Comparison of ENCODE assay signal across 23 mouse cellular contexts in the genomic region with DNA sequence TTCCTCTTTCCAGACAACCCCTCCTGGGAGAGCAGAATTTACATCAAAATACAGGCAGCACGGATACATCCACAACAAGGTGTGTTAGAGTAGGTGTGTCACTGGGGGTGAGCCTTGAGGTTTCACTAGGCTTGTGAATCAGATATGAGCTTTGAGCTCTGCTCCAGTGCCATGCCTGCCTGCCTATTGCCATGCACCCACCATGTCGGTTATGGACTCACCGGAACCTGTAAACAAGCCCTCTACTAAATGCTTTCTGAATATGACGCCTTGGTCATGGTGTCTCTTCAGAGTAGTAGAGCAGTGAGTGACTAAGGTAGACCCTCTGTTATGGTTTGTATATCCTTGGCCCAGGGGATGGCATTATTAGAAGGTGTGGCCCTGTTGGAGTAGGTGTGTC. TPM values are rescaled to one million over a fixed set of nuclear protein-coding genes. Genes with fewer than 3 reads are reported as not detected.
DNase-seq lines count a peak whose midpoint lies in the region; TF ChIP-seq lines count a peak whose summit lies in the region.
"Had no signal": no experiment of that assay in that cellular context is flagged by ENCODE, and none has a peak within 500 bp of the region (broad histone marks: within the 10 kb centered on the region; RNA-seq: fewer than 3 reads in every experiment).

No protein-coding gene starts in this region.

- peaks cover under 1% of the 10 kb centered on the region for H3K4me1 ChIP-seq in heart, embryonic 10.5 days
- peaks cover 19% of the 10 kb centered on the region for H3K4me1 ChIP-seq in small intestine, adult 2 months (ENCODE audit: control insufficient read depth, insufficient read depth, insufficient read length, low read length)
- H3K4me1 ChIP-seq: embryonic facial prominence, embryonic 10.5 days; embryonic facial prominence, embryonic 12.5 days; forebrain, embryonic 13.5 days; forebrain, embryonic 15.5 days had no signal

- peak; percentile 17 for DNase-seq in heart, adult 11 months
- DNase-seq in heart, embryonic 10.5 days (ENCODE audit: low spot score) = no peak
- peak; percentile 77 for DNase-seq in R1 (ENCODE audit: low read depth, low spot score)
- no peak for DNase-seq in thymus, postnatal 36 days
- no peak for DNase-seq in urinary bladder, postnatal 25 days (ENCODE audit: low spot score)
- DNase-seq: adrenal gland, adult 8-10 months; adrenal gland, postnatal 14 days; adrenal gland, postnatal 36 days; B cell, adult 2 months; cerebellum, adult 11-12 months; cerebellum, adult 2 months; cerebellum, adult 9-10 months; cerebellum, postnatal 10 days; cerebellum, postnatal 25 days; forebrain, postnatal 0 days had no signal

- no peaks in the 10 kb centered on the region for H3K9me3 ChIP-seq in heart, embryonic 10.5 days
- H3K9me3 ChIP-seq: embryonic facial prominence, embryonic 10.5 days; embryonic facial prominence, embryonic 12.5 days had no signal

- no peaks in the 10 kb centered on the region for H3K27me3 ChIP-seq in heart, embryonic 10.5 days (ENCODE audit: insufficient read depth, poor library complexity, severe bottlenecking)
- H3K27me3 ChIP-seq in small intestine, adult 2 months (ENCODE audit: control insufficient read depth, insufficient read depth, low read length) = no peaks in the 10 kb centered on the region
- H3K27me3 ChIP-seq: CH12.LX; embryonic facial prominence, embryonic 12.5 days; forebrain, embryonic 13.5 days; forebrain, embryonic 15.5 days; Patski had no signal

- H3K4me3 ChIP-seq in heart, embryonic 10.5 days = no peak overlapping the region
- no peak overlapping the region for H3K4me3 ChIP-seq in small intestine, adult 2 months (ENCODE audit: low read depth, low read length)
- H3K4me3 ChIP-seq: embryonic facial prominence, embryonic 10.5 days; embryonic facial prominence, embryonic 12.5 days; forebrain, embryonic 13.5 days; forebrain, embryonic 15.5 days had no signal

- no peak for TF ChIP-seq CTCF in small intestine, adult 2 months (IDR thresholded peaks at IDR 0.05; ENCODE audit: extremely low read depth, insufficient read length, insufficient replicate concordance, low read depth, low read length)

- no peak overlapping the region for H3K27ac ChIP-seq in heart, embryonic 10.5 days
- peak overlapping the region; percentile 68 for H3K27ac ChIP-seq in small intestine, adult 2 months (ENCODE audit: insufficient read depth, low read depth, low read length)
- H3K27ac ChIP-seq: embryonic facial prominence, embryonic 10.5 days; embryonic facial prominence, embryonic 12.5 days; forebrain, embryonic 13.5 days; forebrain, embryonic 15.5 days had no signal

- no peaks in the 10 kb centered on the region for H3K36me3 ChIP-seq in heart, embryonic 10.5 days
- H3K36me3 ChIP-seq in small intestine, adult 2 months (ENCODE audit: control insufficient read depth, insufficient read depth, low read length) = no peaks in the 10 kb centered on the region
- H3K36me3 ChIP-seq: embryonic facial prominence, embryonic 10.5 days; embryonic facial prominence, embryonic 12.5 days; forebrain, embryonic 15.5 days; G1E had no signal

- TF ChIP-seq POLR2A in small intestine, adult 2 months (IDR thresholded peaks at IDR 0.05; ENCODE audit: low read depth, low read length) = no peak

- 85% methylated on average over 4 of the region's 4 CpGs for WGBS in heart, embryonic 10.5 days
- 91% methylated on average over 4 of the region's 4 CpGs for WGBS in small intestine, adult 2 months

RNA-seq across cellular contexts. Expression of a gene that starts 52.3 kb away (rescaled TPM):
- 101 TPM in 2 replicates for polyA plus RNA-seq in heart, embryonic 10.5 days (2016; fragmentation: Nextera tagmentation; extraction: Ambion mirVana)
- polyA plus RNA-seq in small intestine, adult 2 months (2012; rRNA removed) = 30.3 and 51.1 TPM in 2 replicates

Comparison
In these comparisons a context has a peak if more than half of its experiments do, and no peak if none do; other contexts are left out.
1. DNase-seq: peak in heart, adult 11 months (single experiment) and R1 (single experiment); none in heart, embryonic 10.5 days (single experiment), thymus, postnatal 36 days (0 of 2) and urinary bladder, postnatal 25 days (single experiment).